Mouse (Mus musculus): ENCODE measurements around the gene Ogfod1. TPM values are rescaled to one million over a fixed set of nuclear protein-coding genes. Genes with fewer than 3 reads are reported as not detected.

The Ogfod1 gene
- polyA plus RNA-seq, 1 experiment from 2014 or later, result 12.0 TPM

- H3K4me3 ChIP-seq (ENCODE audit: low read length), result no peak overlapping the region
- ATAC-seq (ENCODE audit: low read depth), result no peak
- no peaks in the 10 kb centered on the region for H3K4me1 ChIP-seq (replicated peaks; ENCODE audit: control insufficient read depth, insufficient read depth, low read length)
- WGBS, result 61% methylated on average over 6 of the region's 6 CpGs
- no peak overlapping the region for H3K4me2 ChIP-seq (ENCODE audit: low read depth, low read length)
- no peak overlapping the region for H3K9ac ChIP-seq (ENCODE audit: low read length)
- no peaks in the 10 kb centered on the region for H3K9me3 ChIP-seq (ENCODE audit: control insufficient read depth, low read length)
- H3K27me3 ChIP-seq (ENCODE audit: control insufficient read depth, insufficient read depth, low read depth, low read length), result no peaks in the 10 kb centered on the region
- H3K27ac ChIP-seq (ENCODE audit: low read length), result no peak overlapping the region
- peaks cover 14% of the 10 kb centered on the region for H3K36me3 ChIP-seq (ENCODE audit: control insufficient read depth, insufficient read depth, low read length)
Observed at GRCm38 (mm10) chr8:94057157-94057854, 20.3 kb downstream of the Ogfod1 start.

- no peak for ATAC-seq (ENCODE audit: low read depth)
- Histone ChIP-seq H3K9ac (ENCODE audit: low read length) (no peak overlapping the region), H3K4me1 (replicated peaks; ENCODE audit: control insufficient read depth, insufficient read depth, low read length) (no peaks in the 10 kb centered on the region), H3K36me3 (ENCODE audit: control insufficient read depth, insufficient read depth, low read length) (peaks cover 11% of the 10 kb centered on the region), H3K4me2 (ENCODE audit: low read depth, low read length) (no peak overlapping the region), H3K4me3 (ENCODE audit: low read length) (no peak overlapping the region), H3K27me3 (ENCODE audit: control insufficient read depth, insufficient read depth, low read depth, low read length) (no peaks in the 10 kb centered on the region), H3K27ac (ENCODE audit: low read length) (no peak overlapping the region), H3K9me3 (ENCODE audit: control insufficient read depth, low read length) (no peaks in the 10 kb centered on the region)
- WGBS, result 59% methylated on average over 11 of the region's 11 CpGs
Observed at GRCm38 (mm10) chr8:94066121-94066863, 29.3 kb downstream of the Ogfod1 start.

GRCm38 (mm10) chr8:94068793-94069192 is 31.8 kb downstream of the Ogfod1 start:
- H3K9me3 ChIP-seq (ENCODE audit: control insufficient read depth, low read length), result no peaks in the 10 kb centered on the region
- no peak overlapping the region for H3K9ac ChIP-seq (ENCODE audit: low read length)
- H3K36me3 ChIP-seq (ENCODE audit: control insufficient read depth, insufficient read depth, low read length), result peaks cover 6% of the 10 kb centered on the region
- H3K27me3 ChIP-seq (ENCODE audit: control insufficient read depth, insufficient read depth, low read depth, low read length), result no peaks in the 10 kb centered on the region
- no peak for ATAC-seq (ENCODE audit: low read depth)
- no peak overlapping the region for H3K4me3 ChIP-seq (ENCODE audit: low read length)
- H3K27ac ChIP-seq (ENCODE audit: low read length), result no peak overlapping the region
- no peak overlapping the region for H3K4me2 ChIP-seq (ENCODE audit: low read depth, low read length)
- WGBS, result 90% methylated on average over 7 of the region's 7 CpGs
- no peaks in the 10 kb centered on the region for H3K4me1 ChIP-seq (replicated peaks; ENCODE audit: control insufficient read depth, insufficient read depth, low read length)

GRCm38 (mm10) chr8:94076461-94077192 is 39.6 kb downstream of the Ogfod1 start:
- H3K36me3 ChIP-seq (ENCODE audit: control insufficient read depth, insufficient read depth, low read length), result no peaks in the 10 kb centered on the region
- H3K9me3 ChIP-seq (ENCODE audit: control insufficient read depth, low read length), result no peaks in the 10 kb centered on the region
- no peak overlapping the region for H3K9ac ChIP-seq (ENCODE audit: low read length)
- WGBS, result 82% methylated on average over 12 of the region's 12 CpGs
- no peak overlapping the region for H3K4me3 ChIP-seq (ENCODE audit: low read length)
- H3K4me2 ChIP-seq (ENCODE audit: low read depth, low read length), result no peak overlapping the region
- no peaks in the 10 kb centered on the region for H3K4me1 ChIP-seq (replicated peaks; ENCODE audit: control insufficient read depth, insufficient read depth, low read length)
- no peaks in the 10 kb centered on the region for H3K27me3 ChIP-seq (ENCODE audit: control insufficient read depth, insufficient read depth, low read depth, low read length)
- H3K27ac ChIP-seq (ENCODE audit: low read length), result no peak overlapping the region
- no peak for ATAC-seq (ENCODE audit: low read depth)

- Histone ChIP-seq H3K4me3 (ENCODE audit: low read length) (no peak overlapping the region), H3K4me2 (ENCODE audit: low read depth, low read length) (no peak overlapping the region), H3K9me3 (ENCODE audit: control insufficient read depth, low read length) (no peaks in the 10 kb centered on the region), H3K9ac (ENCODE audit: low read length) (no peak overlapping the region), H3K27me3 (ENCODE audit: control insufficient read depth, insufficient read depth, low read depth, low read length) (no peaks in the 10 kb centered on the region), H3K4me1 (replicated peaks; ENCODE audit: control insufficient read depth, insufficient read depth, low read length) (no peaks in the 10 kb centered on the region), H3K36me3 (ENCODE audit: control insufficient read depth, insufficient read depth, low read length) (no peaks in the 10 kb centered on the region), H3K27ac (ENCODE audit: low read length) (no peak overlapping the region)
- 83% methylated on average over 9 of the region's 9 CpGs for WGBS
- no peak for ATAC-seq (ENCODE audit: low read depth)
Observed at GRCm38 (mm10) chr8:94087964-94088363, 51.0 kb downstream of the Ogfod1 start.

- Histone ChIP-seq H3K27ac (ENCODE audit: low read length) (no peak overlapping the region), H3K9ac (ENCODE audit: low read length) (no peak overlapping the region), H3K36me3 (ENCODE audit: control insufficient read depth, insufficient read depth, low read length) (no peaks in the 10 kb centered on the region), H3K4me1 (replicated peaks; ENCODE audit: control insufficient read depth, insufficient read depth, low read length) (no peaks in the 10 kb centered on the region), H3K4me3 (ENCODE audit: low read length) (no peak overlapping the region), H3K27me3 (ENCODE audit: control insufficient read depth, insufficient read depth, low read depth, low read length) (no peaks in the 10 kb centered on the region), H3K9me3 (ENCODE audit: control insufficient read depth, low read length) (no peaks in the 10 kb centered on the region), H3K4me2 (ENCODE audit: low read depth, low read length) (no peak overlapping the region)
- no peak for ATAC-seq (ENCODE audit: low read depth)
- 70% methylated on average over 6 of the region's 6 CpGs for WGBS
Observed at GRCm38 (mm10) chr8:94089715-94090114, 52.7 kb downstream of the Ogfod1 start.

- ATAC-seq (ENCODE audit: low read depth), result no peak
- H3K4me2 ChIP-seq (ENCODE audit: low read depth, low read length), result no peak overlapping the region
- 76% methylated on average over 9 of the region's 9 CpGs for WGBS
- no peaks in the 10 kb centered on the region for H3K27me3 ChIP-seq (ENCODE audit: control insufficient read depth, insufficient read depth, low read depth, low read length)
- no peak overlapping the region for H3K4me3 ChIP-seq (ENCODE audit: low read length)
- H3K27ac ChIP-seq (ENCODE audit: low read length), result no peak overlapping the region
- no peaks in the 10 kb centered on the region for H3K36me3 ChIP-seq (ENCODE audit: control insufficient read depth, insufficient read depth, low read length)
- no peaks in the 10 kb centered on the region for H3K4me1 ChIP-seq (replicated peaks; ENCODE audit: control insufficient read depth, insufficient read depth, low read length)
- no peaks in the 10 kb centered on the region for H3K9me3 ChIP-seq (ENCODE audit: control insufficient read depth, low read length)
- H3K9ac ChIP-seq (ENCODE audit: low read length), result no peak overlapping the region
Observed at GRCm38 (mm10) chr8:94092848-94093247, 55.9 kb downstream of the Ogfod1 start.

- Histone ChIP-seq H3K4me2 (ENCODE audit: low read depth, low read length) (no peak overlapping the region), H3K27me3 (ENCODE audit: control insufficient read depth, insufficient read depth, low read depth, low read length) (no peaks in the 10 kb centered on the region), H3K9me3 (ENCODE audit: control insufficient read depth, low read length) (no peaks in the 10 kb centered on the region), H3K9ac (ENCODE audit: low read length) (no peak overlapping the region), H3K36me3 (ENCODE audit: control insufficient read depth, insufficient read depth, low read length) (no peaks in the 10 kb centered on the region), H3K4me3 (ENCODE audit: low read length) (no peak overlapping the region), H3K27ac (ENCODE audit: low read length) (no peak overlapping the region), H3K4me1 (replicated peaks; ENCODE audit: control insufficient read depth, insufficient read depth, low read length) (no peaks in the 10 kb centered on the region; the same call in 1 of the 2 replicates)
- WGBS, result 81% methylated on average over 6 of the region's 6 CpGs
- ATAC-seq (ENCODE audit: low read depth), result no peak
Observed at GRCm38 (mm10) chr8:94094281-94094680, 57.3 kb downstream of the Ogfod1 start.

All from lung, embryonic 16.5 days (tissue).